Mouse (Mus musculus) heart, postnatal 14 days (tissue): ENCODE results near the gene Tut7. TPM values are rescaled to one million over a fixed set of nuclear protein-coding genes. Genes with fewer than 3 reads are reported as not detected.
"Not testable (repeated sequence)": the region's sequence is repeated elsewhere in the genome, so short reads cannot be mapped to it uniquely, and the experiment has no call there.

Experiments
- DNase-seq, 2 experiments: peaks; one replicate each; pipeline ENCODE4 v3.0.0; 2021 to 2022
- intact Hi-C: fragments of 180-260 bp; cut with DNase I; formaldehyde crosslinking; loops from one replicate; pipeline ENCODE4 v1.15.1; 2025
- total RNA-seq, 2 experiments: library from RNA; stranded (reverse); gene quantifications; 2 replicates each; pipeline ENCODE4 v1.2.3; 2021

Gene Tut7
- total RNA-seq, 2 experiments from 2014 or later: 48.9 to 51.1 TPM

- intact Hi-C loops: no loop called here
- no peak for DNase-seq
Observed at GRCm38 (mm10) chr13:59836101-59836798, 13.3 kb upstream of the Tut7 start.

GRCm38 (mm10) chr13:59834786-59835452 lies 12.0 kb upstream of the Tut7 start:
- intact Hi-C loops: no loop called here
- DNase-seq: peak; percentile 14 to 35

GRCm38 (mm10) chr13:59832871-59833270 lies 9.9 kb upstream of the Tut7 start:
- DNase-seq: no peak
- intact Hi-C loops: no loop called here

- DNase-seq: no peak
- intact Hi-C loops: no loop called here
Observed at GRCm38 (mm10) chr13:59832454-59832853, 9.5 kb upstream of the Tut7 start.

- no peak for DNase-seq
- intact Hi-C loops: no loop called here
Observed at GRCm38 (mm10) chr13:59825966-59826365, 3.0 kb upstream of the Tut7 start.

- DNase-seq: no peak
- intact Hi-C loops: no loop called here
Observed at GRCm38 (mm10) chr13:59820836-59821235, 2.1 kb downstream of the Tut7 start.

- DNase-seq: peak; percentile 20 to 39
- intact Hi-C loops: no loop called here
Observed at GRCm38 (mm10) chr13:59820114-59820513, 2.8 kb downstream of the Tut7 start.

- no peak for DNase-seq
- intact Hi-C loops: no loop called here
Observed at GRCm38 (mm10) chr13:59817352-59817751, 5.6 kb downstream of the Tut7 start.

- intact Hi-C loops: no loop called here
- no peak for DNase-seq
Observed at GRCm38 (mm10) chr13:59814109-59814591, 8.8 kb downstream of the Tut7 start.

- DNase-seq: no peak
- intact Hi-C loops: no loop called here
Observed at GRCm38 (mm10) chr13:59811581-59811980, 11.4 kb downstream of the Tut7 start.

GRCm38 (mm10) chr13:59801000-59801399 lies 21.9 kb downstream of the Tut7 start:
- intact Hi-C loops: no loop called here
- DNase-seq: no peak

GRCm38 (mm10) chr13:59800077-59800476 lies 22.9 kb downstream of the Tut7 start:
- no peak for DNase-seq

GRCm38 (mm10) chr13:59798306-59798705 lies 24.6 kb downstream of the Tut7 start:
- intact Hi-C loops: no loop called here

More at GRCm38 (mm10) chr13:59800077-59800476, 22.9 kb downstream of the Tut7 start:
- intact Hi-C loops: no loop called here

GRCm38 (mm10) chr13:59796466-59796848 lies 26.5 kb downstream of the Tut7 start:
- no peak for DNase-seq
- intact Hi-C loops: no loop called here

More at GRCm38 (mm10) chr13:59798306-59798705, 24.6 kb downstream of the Tut7 start:
- no peak for DNase-seq

- intact Hi-C loops: no loop called here
- DNase-seq: no peak
Observed at GRCm38 (mm10) chr13:59795807-59796465, 27.0 kb downstream of the Tut7 start.

- intact Hi-C loops: no loop called here
- DNase-seq: no peak
Observed at GRCm38 (mm10) chr13:59794786-59795185, 28.2 kb downstream of the Tut7 start.

- intact Hi-C loops: no loop called here
- no peak for DNase-seq
Observed at GRCm38 (mm10) chr13:59782145-59782544, 40.8 kb downstream of the Tut7 start, which contains the start of gene Gm49354. TSS of gene Gm49354 (minus strand) at chr13:59782245.

- DNase-seq, intact Hi-C loops: not testable (repeated sequence)
Observed at GRCm38 (mm10) chr13:59779744-59780264, 43.1 kb downstream of the Tut7 start.

- no peak for DNase-seq
Observed at GRCm38 (mm10) chr13:59779213-59779612, 43.7 kb downstream of the Tut7 start.

GRCm38 (mm10) chr13:59775168-59775567 lies 47.8 kb downstream of the Tut7 start:
- intact Hi-C loops: no loop called here
- DNase-seq: no peak

More at GRCm38 (mm10) chr13:59779213-59779612, 43.7 kb downstream of the Tut7 start:
- intact Hi-C loops: no loop called here

GRCm38 (mm10) chr13:59771257-59771656 lies 51.7 kb downstream of the Tut7 start:
- DNase-seq: peak; percentile 84 to 87
- intact Hi-C loops: no loop called here
